Mouse (Mus musculus): Measurements from ENCODE around the gene Gpsm1. TPM values are rescaled to one million over a fixed set of nuclear protein-coding genes. Genes with fewer than 3 reads are reported as not detected.

Gpsm1 gene
- polyA plus RNA-seq, 1 experiment from 2014 or later, result 6.9 TPM

DNA sequence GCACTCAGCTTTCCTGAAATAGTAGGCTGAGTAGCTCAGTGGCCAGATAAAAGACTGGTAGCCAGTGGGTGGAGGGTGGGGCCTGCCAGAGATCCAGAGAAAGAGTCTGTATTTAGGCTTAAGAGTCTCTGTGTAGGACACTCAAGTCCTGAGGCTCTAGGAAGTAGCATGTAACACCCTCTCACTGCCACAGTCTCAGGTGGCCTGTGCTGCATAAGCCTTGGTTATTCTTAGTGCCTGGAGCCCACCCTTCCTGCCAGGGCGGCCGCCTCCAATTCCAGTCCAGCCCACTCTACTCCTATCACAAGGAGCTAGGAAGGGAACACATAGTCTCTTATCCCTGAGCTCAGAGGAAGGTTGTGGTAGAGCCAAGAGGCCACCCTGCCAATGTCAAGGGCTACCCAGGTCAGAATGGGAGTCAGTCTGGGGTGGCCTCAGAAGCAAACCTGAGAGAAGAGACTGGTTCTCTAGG is 26.2 kb downstream of the Gpsm1 start:
- Histone ChIP-seq H3K27ac (ENCODE audit: low read depth, low read length) (peak overlapping the region; percentile 64), H3K9ac (ENCODE audit: low read depth, low read length) (no peak overlapping the region), H3K4me3 (ENCODE audit: low read depth, low read length) (no peak overlapping the region), H3K4me1 (replicated peaks; ENCODE audit: control insufficient read depth, insufficient read depth, low read length) (0 out of 2 replicates have a peak, but pooled peaks cover 3% of the 10 kb centered on the region), H3K4me2 (replicated peaks; ENCODE audit: low read depth) (no peak overlapping the region), H3K27me3 (replicated peaks; ENCODE audit: control insufficient read depth, insufficient read depth, low read length) (no peaks in the 10 kb centered on the region), H3K36me3 (ENCODE audit: control insufficient read depth, insufficient read depth) (peaks cover 22% of the 10 kb centered on the region; the same call in 1 of the 2 replicates), H3K9me3 (ENCODE audit: control insufficient read depth) (no peaks in the 10 kb centered on the region)
- no peak for ATAC-seq
- no peak for TF ChIP-seq CTCF (IDR thresholded peaks at IDR 0.05; ENCODE audit: low read depth)
- 92% methylated on average over 2 of the region's 2 CpGs for WGBS

DNA sequence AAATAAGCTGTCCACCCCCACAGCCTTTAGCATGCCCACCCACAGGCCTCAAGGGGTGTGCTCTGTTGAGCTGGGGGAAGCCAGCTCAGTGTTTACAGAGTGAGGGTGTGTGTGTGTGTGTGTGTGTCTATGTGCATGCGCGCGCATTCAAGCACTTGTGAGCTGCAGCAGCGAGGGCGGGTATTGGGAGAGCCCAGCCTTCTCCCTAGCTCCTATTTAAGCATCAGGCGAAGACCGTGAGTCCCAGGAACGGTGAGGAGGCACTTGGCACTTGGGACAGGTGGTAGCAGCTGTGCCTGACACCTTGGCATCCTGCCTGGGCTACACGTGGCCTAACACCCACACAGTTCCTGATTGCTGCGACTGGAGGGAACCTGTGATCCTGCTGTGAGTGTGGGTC is 26.7 kb downstream of the Gpsm1 start:
- Histone ChIP-seq H3K36me3 (ENCODE audit: control insufficient read depth, insufficient read depth) (peaks cover 22% of the 10 kb centered on the region; the same call in 1 of the 2 replicates), H3K27me3 (replicated peaks; ENCODE audit: control insufficient read depth, insufficient read depth, low read length) (no peaks in the 10 kb centered on the region), H3K4me2 (replicated peaks; ENCODE audit: low read depth) (no peak overlapping the region), H3K27ac (ENCODE audit: low read depth, low read length) (peak overlapping the region; percentile 64), H3K9me3 (ENCODE audit: control insufficient read depth) (no peaks in the 10 kb centered on the region), H3K4me1 (replicated peaks; ENCODE audit: control insufficient read depth, insufficient read depth, low read length) (0 out of 2 replicates have a peak, but pooled peaks cover 3% of the 10 kb centered on the region), H3K4me3 (ENCODE audit: low read depth, low read length) (no peak overlapping the region), H3K9ac (ENCODE audit: low read depth, low read length) (no peak overlapping the region)
- peak; percentile 24 for ATAC-seq
- no peak for TF ChIP-seq CTCF (IDR thresholded peaks at IDR 0.05; ENCODE audit: low read depth)
- 44% methylated on average over 10 of the region's 10 CpGs for WGBS

DNA sequence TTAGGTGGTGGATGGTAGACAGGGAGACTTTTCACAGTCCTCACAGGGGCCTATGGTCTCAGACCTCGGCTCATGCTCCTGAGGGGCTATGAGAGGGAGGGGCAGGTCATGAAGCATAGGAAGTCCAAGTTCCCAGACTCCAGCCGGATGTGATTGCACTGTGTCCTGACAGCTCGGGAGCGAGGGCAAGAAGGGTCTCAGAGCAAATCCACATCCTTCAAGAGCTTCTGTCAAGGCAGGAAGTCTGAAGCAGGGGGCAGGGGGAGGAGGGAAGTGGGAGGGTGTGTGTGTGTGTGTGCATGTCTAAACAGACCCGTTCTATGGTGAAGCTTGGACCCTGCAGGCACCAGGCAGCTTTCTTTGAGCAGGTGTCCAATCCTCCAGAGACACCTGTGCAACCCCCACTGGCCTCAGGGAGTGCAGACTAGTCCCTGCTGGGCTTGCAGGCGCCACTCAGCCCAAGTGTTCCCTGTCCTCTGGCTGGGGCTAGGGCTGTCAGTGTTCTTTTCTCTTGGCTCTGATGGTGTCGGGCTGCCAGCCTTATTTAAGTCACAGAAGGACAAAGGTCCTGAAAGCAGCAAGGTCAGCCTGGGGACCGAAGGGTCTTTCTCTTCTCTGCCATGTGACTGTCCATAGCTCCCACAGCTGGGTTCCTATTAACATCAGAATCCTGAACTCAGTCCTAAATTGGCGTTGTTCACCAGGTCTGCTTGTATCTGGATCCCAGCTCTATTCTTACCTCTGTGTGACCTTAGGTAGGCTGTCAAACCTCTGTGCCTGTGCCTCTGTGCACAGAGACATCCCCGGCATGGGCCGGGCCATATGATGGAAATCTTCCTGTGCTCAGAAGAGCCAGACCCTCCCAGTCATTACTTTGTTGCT is 27.5 kb downstream of the Gpsm1 start:
- WGBS, result 62% methylated on average over 11 of the region's 11 CpGs
- Histone ChIP-seq H3K27me3 (replicated peaks; ENCODE audit: control insufficient read depth, insufficient read depth, low read length) (no peaks in the 10 kb centered on the region), H3K9ac (ENCODE audit: low read depth, low read length) (no peak overlapping the region), H3K4me1 (replicated peaks; ENCODE audit: control insufficient read depth, insufficient read depth, low read length) (0 out of 2 replicates have a peak, but pooled peaks cover 3% of the 10 kb centered on the region), H3K9me3 (ENCODE audit: control insufficient read depth) (no peaks in the 10 kb centered on the region), H3K36me3 (ENCODE audit: control insufficient read depth, insufficient read depth) (peaks cover 22% of the 10 kb centered on the region; the same call in 1 of the 2 replicates), H3K27ac (ENCODE audit: low read depth, low read length) (peak overlapping the region; percentile 64), H3K4me3 (ENCODE audit: low read depth, low read length) (no peak overlapping the region), H3K4me2 (replicated peaks; ENCODE audit: low read depth) (no peak overlapping the region)
- no peak for TF ChIP-seq CTCF (IDR thresholded peaks at IDR 0.05; ENCODE audit: low read depth)
- ATAC-seq, result no peak

DNA sequence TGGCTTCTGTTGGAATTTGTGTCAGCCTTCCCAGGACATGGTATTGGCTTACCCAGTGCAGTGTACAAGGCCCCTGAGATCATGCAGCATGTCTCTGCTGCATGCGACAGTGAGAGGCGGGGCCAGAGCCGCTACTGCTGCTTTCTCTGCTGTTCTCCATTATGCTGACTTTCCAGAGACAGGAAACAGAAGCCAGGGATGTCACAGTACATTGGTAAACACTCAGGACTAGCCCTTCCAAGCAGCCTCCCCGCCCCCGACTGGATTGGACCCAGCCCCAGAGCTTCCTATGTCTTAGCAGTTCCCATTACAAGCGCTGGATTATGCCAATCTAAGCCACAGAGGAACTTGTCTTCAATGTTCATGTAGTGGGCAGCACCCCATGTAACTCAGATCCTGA is 32.9 kb downstream of the Gpsm1 start:
- Histone ChIP-seq H3K4me1 (replicated peaks; ENCODE audit: control insufficient read depth, insufficient read depth, low read length) (peaks cover 10% of the 10 kb centered on the region; the same call in 1 of the 2 replicates), H3K36me3 (ENCODE audit: control insufficient read depth, insufficient read depth) (peaks cover 20% of the 10 kb centered on the region; the same call in 1 of the 2 replicates), H3K9ac (ENCODE audit: low read depth, low read length) (no peak overlapping the region), H3K9me3 (ENCODE audit: control insufficient read depth) (no peaks in the 10 kb centered on the region), H3K4me3 (ENCODE audit: low read depth, low read length) (no peak overlapping the region), H3K27me3 (replicated peaks; ENCODE audit: control insufficient read depth, insufficient read depth, low read length) (no peaks in the 10 kb centered on the region), H3K27ac (ENCODE audit: low read depth, low read length) (no peak overlapping the region), H3K4me2 (replicated peaks; ENCODE audit: low read depth) (no peak overlapping the region)
- TF ChIP-seq CTCF (IDR thresholded peaks at IDR 0.05; ENCODE audit: low read depth), result no peak
- no peak for ATAC-seq
- WGBS, result 44% methylated on average over 6 of the region's 6 CpGs

DNA sequence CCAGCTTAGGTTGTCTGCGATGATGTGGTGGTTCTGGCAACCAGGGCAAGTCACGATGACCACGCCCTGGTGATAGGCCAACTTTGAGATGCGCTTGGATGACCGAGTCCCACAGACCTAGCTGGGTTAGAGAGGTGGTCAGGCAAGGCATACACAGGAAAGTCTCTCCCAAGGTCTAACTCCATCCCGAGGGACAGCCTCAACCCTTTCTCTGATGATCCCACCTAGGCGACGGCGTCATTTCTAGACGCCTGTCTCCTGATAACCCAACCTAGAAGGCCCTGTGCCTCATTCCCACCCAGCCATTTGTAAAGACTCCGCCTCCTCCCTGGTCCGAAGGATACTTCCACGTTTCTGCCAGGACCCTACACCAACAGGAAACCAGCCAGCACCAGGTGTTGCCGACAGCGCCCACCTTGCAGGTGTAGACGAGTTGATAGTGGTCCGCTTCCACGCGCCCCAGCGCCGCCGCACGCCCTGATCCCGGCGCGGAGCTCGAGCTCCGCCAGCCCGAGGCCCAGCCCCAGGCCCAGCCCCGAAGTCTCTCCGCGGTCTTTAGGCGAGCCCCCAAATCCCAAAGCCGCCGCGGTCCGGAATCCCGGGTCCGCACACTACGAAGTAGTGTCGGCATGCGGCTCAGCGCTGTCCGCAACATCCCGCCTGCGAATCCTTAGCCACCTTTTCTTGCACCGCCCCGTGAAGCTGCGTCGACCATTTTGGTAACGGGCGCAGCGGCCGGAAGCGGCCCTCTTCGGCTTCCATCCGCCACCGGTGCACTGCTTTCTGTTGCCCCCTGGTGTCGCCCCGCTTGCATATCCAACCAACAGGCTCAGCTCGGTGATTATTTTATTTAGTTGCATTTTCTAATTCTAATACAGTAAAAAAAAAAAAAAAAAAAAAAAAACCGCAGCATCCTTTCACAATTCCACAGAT is 36.3 kb downstream of the Gpsm1 start, which contains the start of gene Dnlz:
TSS of gene Dnlz (minus strand) at position 753 of the 933 bp plus-strand sequence.
- Histone ChIP-seq H3K4me3 (ENCODE audit: low read depth, low read length) (peak within 1 kb of the TSS; percentile 85), H3K36me3 (ENCODE audit: control insufficient read depth, insufficient read depth) (peaks cover 10% of the 10 kb centered on the region; the same call in 1 of the 2 replicates), H3K9ac (ENCODE audit: low read depth, low read length) (peak within 1 kb of the TSS; percentile 94), H3K4me1 (replicated peaks; ENCODE audit: control insufficient read depth, insufficient read depth, low read length) (peaks cover 10% of the 10 kb centered on the region; the same call in 1 of the 2 replicates), H3K9me3 (ENCODE audit: control insufficient read depth) (no peaks in the 10 kb centered on the region), H3K27me3 (replicated peaks; ENCODE audit: control insufficient read depth, insufficient read depth, low read length) (no peaks in the 10 kb centered on the region), H3K27ac (ENCODE audit: low read depth, low read length) (peak within 1 kb of the TSS; percentile 86), H3K4me2 (replicated peaks; ENCODE audit: low read depth) (peak within 1 kb of the TSS; percentile 98)
- 1% methylated on average over 62 of the region's 62 CpGs for WGBS
- TF ChIP-seq CTCF (IDR thresholded peaks at IDR 0.05; ENCODE audit: low read depth), result peak; percentile 83
- peak; percentile 82 for ATAC-seq
